In genomic region chrX:164424821-164425220, GRCm38 (mm10) we compare ENCODE assay signal across 16 mouse cellular contexts. TPM values are rescaled to one million over a fixed set of nuclear protein-coding genes. Genes with fewer than 3 reads are reported as not detected.
"Had no signal": no experiment of that assay in that cellular context is flagged by ENCODE, and none has a peak within 500 bp of the region (broad histone marks: within the 10 kb centered on the region; RNA-seq: fewer than 3 reads in every experiment).

No protein-coding gene starts in this region.

- H3K36me3 ChIP-seq: neural tube, embryonic 15.5 days had no signal

- H3K4me3 ChIP-seq: limb, embryonic 13.5 days; midbrain, embryonic 10.5 days; myocyte; neural tube, embryonic 15.5 days had no signal

- H3K27ac ChIP-seq: limb, embryonic 13.5 days; midbrain, embryonic 10.5 days; neural tube, embryonic 15.5 days had no signal

- ATAC-seq: intestine, embryonic 16.5 days had no signal

- H3K9ac ChIP-seq: limb, embryonic 13.5 days; neural tube, embryonic 15.5 days had no signal

- H3K9me3 ChIP-seq: limb, embryonic 13.5 days; midbrain, embryonic 10.5 days; neural tube, embryonic 15.5 days had no signal

- DNase-seq: kidney, adult 8-10 months; kidney, postnatal 25 days; left cerebral cortex, postnatal 4 days; lung, adult 18-20 months; midbrain, embryonic 14.5 days; right cerebral cortex, postnatal 4 days; spleen, adult 18-20 months; thymus, adult 18-20 months; thymus, postnatal 14 days had no signal

- H3K4me2 ChIP-seq: limb, embryonic 13.5 days; neural tube, embryonic 15.5 days had no signal

RNA-seq across cellular contexts. Expression of gene Asb11, which starts 12.0 kb away (rescaled TPM):
- polyA plus RNA-seq: limb, embryonic 13.5 days; midbrain, embryonic 10.5 days; midbrain, embryonic 14.5 days; neural tube, embryonic 11.5 days; neural tube, embryonic 15.5 days; stomach, embryonic 14.5 days had no signal
